Comparison of ENCODE assay signal across 7 mouse cellular contexts in the genomic region with DNA sequence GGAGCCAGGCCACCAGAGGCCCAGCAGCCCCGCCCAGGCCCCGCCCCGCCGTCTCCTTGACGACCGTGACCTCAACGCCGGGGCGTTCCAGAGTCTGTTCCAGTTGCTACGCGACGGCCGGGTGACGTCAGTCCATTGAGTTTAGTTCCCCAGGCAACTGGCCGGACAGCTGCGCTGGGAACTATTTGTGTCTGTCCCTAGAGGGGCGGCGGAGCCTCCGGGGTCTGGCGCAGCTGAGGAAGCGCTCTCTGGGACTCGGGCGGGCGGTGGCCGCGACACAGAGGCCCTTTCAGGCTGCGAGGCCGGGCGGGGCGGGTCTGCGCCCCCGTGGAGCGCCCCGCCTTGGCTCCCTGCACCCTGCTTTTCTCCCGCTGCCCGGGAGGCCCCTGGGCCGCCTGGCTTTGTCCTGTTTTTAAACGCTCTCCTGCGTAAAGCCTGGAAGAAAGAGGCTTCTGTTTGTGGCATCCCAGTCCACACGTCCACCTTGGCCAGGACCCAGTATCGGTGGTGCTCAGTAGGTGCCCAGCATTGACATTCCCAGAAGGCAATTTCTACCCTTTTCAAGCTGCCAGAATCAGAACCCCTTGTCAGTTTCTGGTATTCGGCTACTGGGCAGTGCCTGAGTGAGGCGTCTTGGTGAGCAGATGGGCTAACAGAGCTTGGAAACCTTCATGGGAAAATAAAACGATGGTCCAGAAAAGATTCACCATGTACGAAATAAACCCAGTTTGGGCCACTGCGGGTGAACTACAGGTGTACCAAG. TPM values are rescaled to one million over a fixed set of nuclear protein-coding genes. Genes with fewer than 3 reads are reported as not detected.
DNase-seq lines count a peak whose midpoint lies in the region; ATAC-seq lines count a peak whose summit lies in the region.

No protein-coding gene starts in this region.

- peak overlapping the region; percentile 79 for H3K9ac ChIP-seq in intestine, embryonic 16.5 days (ENCODE audit: low read depth, low read length)
- H3K9ac ChIP-seq in midbrain, embryonic 11.5 days (ENCODE audit: low read length): peak overlapping the region; percentile 74

- H3K27me3 ChIP-seq in intestine, embryonic 16.5 days (replicated peaks; ENCODE audit: control insufficient read depth, insufficient read depth, low read length): no peaks in the 10 kb centered on the region
- no peaks in the 10 kb centered on the region for H3K27me3 ChIP-seq in midbrain, embryonic 11.5 days (ENCODE audit: control insufficient read depth, insufficient read depth, low read length)

- DNase-seq in adrenal gland, adult 18-20 months (ENCODE audit: low spot score in 2 of 2): peak; percentile 98
- peak; percentile 100 for DNase-seq in embryo, embryonic 11 days
- DNase-seq in gastrocnemius, postnatal 36 days: peak; percentile 99
- peak; percentile 98 to 99 for DNase-seq in left cerebral cortex, postnatal 36 days (ENCODE audit: low spot score in 2 of 2)
- peak; percentile 100 for DNase-seq in midbrain, embryonic 11.5 days (ENCODE audit: low spot score, missing footprints)
- peak; percentile 99 for DNase-seq in skeletal muscle tissue, adult 2 months (ENCODE audit: low read depth, low spot score)

- H3K36me3 ChIP-seq in intestine, embryonic 16.5 days (ENCODE audit: control insufficient read depth, insufficient read depth, low read length): no peaks in the 10 kb centered on the region
- H3K36me3 ChIP-seq in midbrain, embryonic 11.5 days (ENCODE audit: control insufficient read depth, insufficient read depth, low read length): no peaks in the 10 kb centered on the region

- H3K4me2 ChIP-seq in intestine, embryonic 16.5 days (ENCODE audit: low read depth, low read length): peak overlapping the region; percentile 91
- H3K4me2 ChIP-seq in midbrain, embryonic 11.5 days: peak overlapping the region; percentile 60

- peak overlapping the region; percentile 61 for H3K4me3 ChIP-seq in intestine, embryonic 16.5 days (ENCODE audit: low read length)
- H3K4me3 ChIP-seq in midbrain, embryonic 11.5 days (ENCODE audit: low read depth, low read length): peak overlapping the region; percentile 17

- peak; percentile 91 for ATAC-seq in intestine, embryonic 16.5 days
- ATAC-seq in midbrain, embryonic 11.5 days (ENCODE audit: low FRiP score): peak; percentile 95

- H3K4me1 ChIP-seq in intestine, embryonic 16.5 days (ENCODE audit: control insufficient read depth, insufficient read depth, low read length): peaks cover 44% of the 10 kb centered on the region
- peaks cover 24% of the 10 kb centered on the region for H3K4me1 ChIP-seq in midbrain, embryonic 11.5 days (ENCODE audit: control insufficient read depth, insufficient read depth, low read length)

- 5% methylated on average over 38 of the region's 46 CpGs for WGBS in intestine, embryonic 16.5 days
- WGBS in midbrain, embryonic 11.5 days: 3% methylated on average over 45 of the region's 46 CpGs

- peak overlapping the region; percentile 97 for H3K27ac ChIP-seq in intestine, embryonic 16.5 days (ENCODE audit: low read length)
- peak overlapping the region; percentile 100 for H3K27ac ChIP-seq in midbrain, embryonic 11.5 days (ENCODE audit: low read depth, low read length)

- intact Hi-C loops in gastrocnemius, postnatal 36 days (cut with DNase I): no loop called here
- intact Hi-C loops in left cerebral cortex, postnatal 36 days (cut with DNase I): no loop called here

- H3K9me3 ChIP-seq in intestine, embryonic 16.5 days (ENCODE audit: control insufficient read depth, low read length): no peaks in the 10 kb centered on the region
- H3K9me3 ChIP-seq in midbrain, embryonic 11.5 days (ENCODE audit: control insufficient read depth, low read length): no peaks in the 10 kb centered on the region

RNA-seq across cellular contexts. Expression of gene Tex44, which starts 8.5 kb away (rescaled TPM):
- not detected for total RNA-seq in adrenal gland, adult 18-20 months (2021)
- not detected for total RNA-seq in gastrocnemius, postnatal 36 days (2021)
- polyA plus RNA-seq in intestine, embryonic 16.5 days (2015; fragmentation: Nextera tagmentation; extraction: Ambion mirVana): not detected in 2 replicates
- total RNA-seq in left cerebral cortex, postnatal 36 days (2021): not detected
- not detected in 2 replicates for polyA plus RNA-seq in midbrain, embryonic 11.5 days (2014; fragmentation: Nextera tagmentation; extraction: Ambion mirVana)

RNA-seq across cellular contexts. Expression of gene Nmur1, which starts 8.6 kb away (rescaled TPM):
- total RNA-seq in adrenal gland, adult 18-20 months (2021): not detected
- total RNA-seq in gastrocnemius, postnatal 36 days (2021): not detected
- polyA plus RNA-seq in intestine, embryonic 16.5 days (2015; fragmentation: Nextera tagmentation; extraction: Ambion mirVana): 0.46 and 0.88 TPM in 2 replicates
- not detected for total RNA-seq in left cerebral cortex, postnatal 36 days (2021)
- polyA plus RNA-seq in midbrain, embryonic 11.5 days (2014; fragmentation: Nextera tagmentation; extraction: Ambion mirVana): not detected in 2 replicates

Comparison
In these comparisons a context has a peak if more than half of its experiments do, and no peak if none do; other contexts are left out.
1. Peak in every context shown above with its lines: DNase-seq, ATAC-seq, H3K4me3 ChIP-seq and H3K27ac ChIP-seq.